Mouse (Mus musculus) megakaryocyte, embryonic 14.5 days (primary cell): ENCODE data around the gene Rb1.

Experiments used
- FLI1 ChIP-seq: IDR thresholded peaks from 2 replicates; pipeline ENCODE4 v1.6.1; 2012; ENCODE audit warnings: low read length, inconsistent platforms, mixed read lengths
- GATA1 ChIP-seq: IDR thresholded peaks from 3 replicates; pipeline ENCODE4 v1.6.1; 2012; ENCODE audit warnings: mixed read lengths, low read length, inconsistent platforms, borderline replicate concordance

GRCm38 (mm10) chr14:73372990-73373389 is 47.4 kb upstream of the Rb1 start:
- TF ChIP-seq GATA1 (no peak), FLI1 (no peak)
